In genomic region chr9:7767526-7767925, GRCm38 (mm10) we compare ENCODE assay signal across 11 mouse cellular contexts. TPM values are rescaled to one million over a fixed set of nuclear protein-coding genes. Genes with fewer than 3 reads are reported as not detected.
DNase-seq lines count a peak whose midpoint lies in the region; ATAC-seq and TF ChIP-seq lines count a peak whose summit lies in the region.
"Had no signal": no experiment of that assay in that cellular context is flagged by ENCODE, and none has a peak within 500 bp of the region (broad histone marks: within the 10 kb centered on the region; RNA-seq: fewer than 3 reads in every experiment).

No protein-coding gene starts in this region.

- no peaks in the 10 kb centered on the region for H3K9me3 ChIP-seq in heart, embryonic 11.5 days (replicated peaks; ENCODE audit: control insufficient read depth, low read length)
- H3K9me3 ChIP-seq in forebrain, postnatal 0 days (ENCODE audit: low read length), result no peaks in the 10 kb centered on the region
- H3K9me3 ChIP-seq in embryonic facial prominence, embryonic 10.5 days, result no peaks in the 10 kb centered on the region
- H3K9me3 ChIP-seq: limb, embryonic 13.5 days; neural tube, embryonic 15.5 days had no signal

- no peak for TF ChIP-seq CTCF in forebrain, postnatal 0 days (IDR thresholded peaks at IDR 0.05; ENCODE audit: low read depth)

- 20% methylated on average over 2 of the region's 2 CpGs for WGBS in heart, embryonic 11.5 days (ENCODE audit: insufficient replicate concordance)
- 22% methylated on average over 2 of the region's 2 CpGs for WGBS in forebrain, postnatal 0 days
- 42% methylated on average over 2 of the region's 2 CpGs for WGBS in embryonic facial prominence, embryonic 10.5 days

- H3K4me1 ChIP-seq in heart, embryonic 11.5 days (ENCODE audit: control insufficient read depth, insufficient read depth, low read length), result peaks cover 33% of the 10 kb centered on the region
- H3K4me1 ChIP-seq in forebrain, postnatal 0 days (ENCODE audit: insufficient read depth), result peaks cover 11% of the 10 kb centered on the region; the same call in 1 of the 2 replicates
- H3K4me1 ChIP-seq in embryonic facial prominence, embryonic 10.5 days, result peaks cover 34% of the 10 kb centered on the region

- peak; percentile 86 for DNase-seq in heart, adult 11 months
- peak; percentile 51 for DNase-seq in CD4-positive helper T cell, adult 2 months (ENCODE audit: low read depth, low spot score)
- peak; percentile 41 for DNase-seq in forebrain, postnatal 0 days
- peak; percentile 44 for DNase-seq in retina, embryonic 14.5 days (ENCODE audit: low spot score)
- DNase-seq in embryonic facial prominence, embryonic 10.5 days (ENCODE audit: low spot score), result no peak
- no peak for DNase-seq in urinary bladder, postnatal 14 days (ENCODE audit: low spot score)
- DNase-seq: lung, postnatal 36 days had no signal

- H3K4me3 ChIP-seq in heart, embryonic 11.5 days (ENCODE audit: low read depth, low read length), result no peak overlapping the region
- H3K4me3 ChIP-seq in forebrain, postnatal 0 days (ENCODE audit: low read depth, low read length), result no peak overlapping the region
- H3K4me3 ChIP-seq in embryonic facial prominence, embryonic 10.5 days, result no peak overlapping the region
- H3K4me3 ChIP-seq: limb, embryonic 13.5 days; neural tube, embryonic 15.5 days had no signal

- H3K27me3 ChIP-seq in heart, embryonic 11.5 days (ENCODE audit: control insufficient read depth, insufficient read depth, low read length), result no peaks in the 10 kb centered on the region
- no peaks in the 10 kb centered on the region for H3K27me3 ChIP-seq in forebrain, postnatal 0 days (ENCODE audit: insufficient read depth, low read length)
- peaks cover 9% of the 10 kb centered on the region for H3K27me3 ChIP-seq in embryonic facial prominence, embryonic 10.5 days (replicated peaks; ENCODE audit: low read depth, poor library complexity, severe bottlenecking)

- H3K27ac ChIP-seq in heart, embryonic 11.5 days (ENCODE audit: low read depth, low read length), result no peak overlapping the region
- no peak overlapping the region for H3K27ac ChIP-seq in forebrain, postnatal 0 days (ENCODE audit: low read depth, low read length)
- no peak overlapping the region for H3K27ac ChIP-seq in embryonic facial prominence, embryonic 10.5 days (replicated peaks)
- H3K27ac ChIP-seq: limb, embryonic 13.5 days; neural tube, embryonic 15.5 days had no signal

- no peak overlapping the region for H3K4me2 ChIP-seq in heart, embryonic 11.5 days
- H3K4me2 ChIP-seq in forebrain, postnatal 0 days (ENCODE audit: low read depth), result no peak overlapping the region
- H3K4me2 ChIP-seq: limb, embryonic 13.5 days; neural tube, embryonic 15.5 days had no signal

- no peak overlapping the region for H3K9ac ChIP-seq in heart, embryonic 11.5 days (ENCODE audit: low read depth, low read length)
- no peak overlapping the region for H3K9ac ChIP-seq in forebrain, postnatal 0 days
- H3K9ac ChIP-seq: limb, embryonic 13.5 days; neural tube, embryonic 15.5 days had no signal

- 0 out of 2 replicates have a peak, but pooled peaks cover 6% of the 10 kb centered on the region for H3K36me3 ChIP-seq in heart, embryonic 11.5 days (ENCODE audit: control insufficient read depth, insufficient read depth, low read length)
- H3K36me3 ChIP-seq in forebrain, postnatal 0 days (ENCODE audit: insufficient read depth), result no peaks in the 10 kb centered on the region
- peaks cover 42% of the 10 kb centered on the region for H3K36me3 ChIP-seq in embryonic facial prominence, embryonic 10.5 days (replicated peaks)
- H3K36me3 ChIP-seq: neural tube, embryonic 15.5 days had no signal

- no peak for ATAC-seq in heart, embryonic 11.5 days (replicated peaks; ENCODE audit: insufficient number of reproducible peaks, low FRiP score, low TSS enrichment)
- ATAC-seq in forebrain, postnatal 0 days, result peak; percentile 50
- no peak for ATAC-seq in cerebellum, adult (ENCODE audit: insufficient number of reproducible peaks, low FRiP score, low TSS enrichment)

RNA-seq across cellular contexts. Expression of gene Tmem123, which starts 3.7 kb away (rescaled TPM):
- 131 and 134 TPM in 2 replicates for polyA plus RNA-seq in heart, embryonic 11.5 days (2014; fragmentation: Nextera tagmentation; extraction: Ambion mirVana)
- total RNA-seq in forebrain, postnatal 0 days (2014; rRNA removed), result 13.7 and 19.8 TPM in 2 replicates
- polyA plus RNA-seq in forebrain, postnatal 0 days (2015; fragmentation: Nextera tagmentation; extraction: Ambion mirVana), result 13.9 TPM in 2 replicates
- polyA plus RNA-seq in embryonic facial prominence, embryonic 10.5 days (2016; fragmentation: Nextera tagmentation; extraction: Ambion mirVana), result 100 and 110 TPM in 2 replicates

Comparison
In these comparisons a context has a peak if more than half of its experiments do, and no peak if none do; other contexts are left out.
1. DNase-seq: peak in heart, adult 11 months (single experiment), CD4-positive helper T cell, adult 2 months (single experiment), forebrain, postnatal 0 days (single experiment) and retina, embryonic 14.5 days (single experiment); none in embryonic facial prominence, embryonic 10.5 days (single experiment) and urinary bladder, postnatal 14 days (single experiment).